Mouse (Mus musculus): ENCODE measurements around the gene Map2k7.

DNA sequence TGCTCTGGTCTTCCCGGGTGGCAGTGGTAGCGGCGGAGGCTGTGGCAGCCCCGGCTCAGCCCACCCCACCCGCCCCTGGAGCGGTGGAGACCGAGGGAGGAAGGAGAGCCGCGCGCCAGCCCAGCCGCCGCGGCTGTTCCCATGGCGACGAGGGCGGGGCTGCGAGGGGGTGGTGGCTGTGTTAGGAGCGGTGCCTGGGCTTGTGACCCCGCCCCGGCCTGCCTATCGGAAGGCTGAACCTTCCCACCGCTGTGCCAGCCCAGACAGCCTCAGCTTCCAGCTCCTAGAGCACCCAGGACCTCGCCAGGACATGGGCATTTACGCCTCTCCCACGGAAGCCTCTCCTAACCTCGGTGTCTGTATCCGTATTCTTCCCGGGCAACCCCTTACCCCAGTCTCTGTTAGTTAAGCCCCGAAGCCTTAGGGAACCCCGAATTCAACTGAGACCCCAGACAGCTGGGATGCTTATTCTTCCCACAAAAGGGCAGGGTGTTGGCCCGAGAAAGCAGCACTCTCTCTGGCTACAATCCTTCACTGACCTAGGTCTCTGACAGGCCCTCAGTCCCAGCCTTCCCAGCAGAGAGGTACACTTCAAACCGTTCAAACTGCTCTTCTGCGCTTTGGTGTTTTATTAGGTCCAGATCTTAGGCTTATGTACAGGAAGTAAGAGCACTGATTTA is 20.7 kb downstream of the Map2k7 start, which contains the start of gene Ctxn1:
- TF ChIP-seq CTCF (IDR thresholded peaks at IDR 0.05; ENCODE audit: control insufficient read depth, insufficient read depth, insufficient read length) (no peak), USF1 (IDR thresholded peaks at IDR 0.05; ENCODE audit: low read depth) (no peak), MYOG (IDR thresholded peaks at IDR 0.05; ENCODE audit: control insufficient read depth, extremely low read depth, insufficient read length) (no peak), MYOD1 (IDR thresholded peaks at IDR 0.05; ENCODE audit: control insufficient read depth, insufficient read length, low read depth) (no peak), MAX (IDR thresholded peaks at IDR 0.05) (no peak), CEBPB (IDR thresholded peaks at IDR 0.05; ENCODE audit: low read depth) (no peak), FOSL1 (IDR thresholded peaks at IDR 0.05; ENCODE audit: insufficient read depth, low read length, poor library complexity, severe bottlenecking) (no peak)
